Mouse (Mus musculus) gastrocnemius, adult 18-20 months (tissue): ENCODE results near the gene Xiap. TPM values are rescaled to one million over a fixed set of nuclear protein-coding genes. Genes with fewer than 3 reads are reported as not detected.

Experiments
- total RNA-seq, 2 experiments: library from RNA; stranded (reverse); gene quantifications; 2 replicates each; pipeline ENCODE4 v1.2.3; 2021

The Xiap gene
- total RNA-seq, 2 experiments from 2014 or later, result 17.4 to 18.2 TPM

Other genes starting within 250 kb of the Xiap start
- gene Thoc2, start 139.0 kb upstream of the Xiap start, total RNA-seq, result 10 to 100 TPM; 20.0 to 22.5 TPM
- 10 to 100 TPM; 44.8 to 52.3 TPM for gene Stag2, start 89.6 kb downstream of the Xiap start, total RNA-seq